In the genomic region with DNA sequence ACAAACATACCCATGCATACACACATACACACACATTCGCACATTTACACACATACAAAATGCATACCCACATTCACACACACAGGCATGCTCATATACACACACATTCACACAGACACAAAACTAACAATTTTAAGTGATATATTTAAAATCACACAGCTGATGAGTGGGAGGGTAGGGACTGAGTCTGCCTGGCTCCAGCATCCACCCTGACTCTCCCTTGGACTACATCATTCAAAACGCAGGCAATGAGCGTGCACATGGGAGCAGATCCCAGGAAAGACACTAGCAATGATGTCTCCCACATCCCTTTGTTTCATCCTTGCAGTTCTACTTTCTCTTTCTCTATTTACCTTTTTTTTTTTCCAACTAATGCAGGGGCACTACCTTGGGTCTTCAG, we compare ENCODE assay signal across 17 mouse cellular contexts.
"Had no signal": no experiment of that assay in that cellular context is flagged by ENCODE, and none has a peak within 500 bp of the region (broad histone marks: within the 10 kb centered on the region; RNA-seq: fewer than 3 reads in every experiment).

No protein-coding gene starts in this region.

- DNase-seq: gastrocnemius, adult 2 months; gastrocnemius, postnatal 10 days; gastrocnemius, postnatal 25 days; heart, adult 18-20 months; heart, postnatal 10 days; heart, postnatal 4 days; kidney, adult 18-20 months; kidney, adult 8-10 months; kidney, postnatal 10 days; kidney, postnatal 25 days; kidney, postnatal 4 days; liver; liver, embryonic 13.5 days had no signal

- ATAC-seq: hindbrain, embryonic 16.5 days; inflammation-experienced regulatory T-cells, adult 6 months; intestine, embryonic 15.5 days; intestine, postnatal 0 days had no signal
